Mouse (Mus musculus) inflammation-experienced regulatory T-cells, adult 16 weeks (primary cell): ENCODE results near the gene Fam196b. TPM values are rescaled to one million over a fixed set of nuclear protein-coding genes. Genes with fewer than 3 reads are reported as not detected.

ENCODE experiments used
- polyA plus RNA-seq: library from polyadenylated mRNA; unstranded; fragments of 100-300 nt; shearing (Covaris generic); gene quantifications from one replicate; pipeline ENCODE4 v1.2.1, GENCODE M21; 2017

Fam196b gene
- 5.9 TPM for polyA plus RNA-seq

DNA sequence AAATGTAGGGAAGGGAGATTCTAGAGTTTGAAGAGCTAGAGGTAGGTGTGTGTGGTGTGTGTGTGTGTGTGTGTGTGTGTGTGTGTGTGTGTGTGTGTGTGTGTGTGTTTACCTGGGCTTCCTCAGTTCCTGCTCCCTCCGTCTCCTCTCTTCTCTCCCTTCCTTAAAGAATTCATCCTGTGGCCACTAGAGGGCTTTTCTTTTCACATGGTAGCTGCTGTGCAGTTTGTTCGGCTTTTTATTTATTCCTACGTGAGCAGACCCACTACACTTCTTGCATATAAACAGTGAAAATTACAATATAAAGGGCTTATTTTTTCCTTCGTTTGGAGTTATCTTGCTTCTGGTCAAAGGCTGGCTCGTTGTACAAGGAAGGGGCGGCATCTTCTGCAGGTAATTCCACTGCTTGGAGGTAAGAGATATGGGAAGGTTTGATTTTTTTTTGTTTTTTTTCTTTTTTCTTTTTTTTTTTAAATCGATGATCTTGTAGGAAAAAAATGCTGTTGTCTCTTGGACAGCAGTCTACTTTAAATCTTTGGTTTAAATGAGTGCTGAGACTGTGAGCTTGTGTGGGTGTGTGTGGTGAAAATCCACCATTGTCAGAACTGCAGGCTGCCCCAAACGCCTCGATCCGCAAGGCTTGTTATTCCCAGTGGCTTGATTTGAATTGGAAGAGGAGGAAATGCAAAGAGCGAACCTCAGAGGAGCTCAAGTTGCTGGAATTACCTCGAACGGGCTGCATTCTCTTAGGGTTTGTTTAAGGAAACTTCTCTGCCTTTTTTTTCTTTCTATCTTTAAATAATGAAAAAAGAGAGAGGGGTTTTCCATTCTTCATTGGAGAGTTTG, at the start of gene Fam196b:
Gene Fam196b, plus strand, starts transcription at position 289 of the 846 bp plus-strand sequence.

Other genes with a start within 250 kb of the Fam196b start
- gene 4930469K13Rik, start 216.3 kb upstream of the Fam196b start, polyA plus RNA-seq, result 5.2 TPM
- not detected for gene Foxi1, start 106.7 kb upstream of the Fam196b start, polyA plus RNA-seq